Mouse (Mus musculus) left cerebral cortex, adult 2 months (tissue): ENCODE results near the gene Timm13. TPM values are rescaled to one million over a fixed set of nuclear protein-coding genes. Genes with fewer than 3 reads are reported as not detected.

Experiments used
- DNase-seq, 2 experiments: peaks; one replicate each; pipeline ENCODE4 v3.0.0; 2021 to 2022; ENCODE audit warnings: low spot score in 2 of 2, mixed read lengths in 1 of 2; ENCODE audit errors: extremely low spot score in 1 of 2
- H3K27ac ChIP-seq: fragments of 200-600 bp; 2 replicates; pipeline ENCODE4 v1.8.1; 2022
- H3K4me3 ChIP-seq: fragments of 200-600 bp; 2 replicates; pipeline ENCODE4 v1.8.1; 2022
- CTCF ChIP-seq: fragments of 200-600 bp; IDR thresholded peaks from 2 replicates; pipeline ENCODE4 v1.8.1; 2022; ENCODE audit warnings: antibody characterized with exemption, mild to moderate bottlenecking, moderate library complexity
- intact Hi-C: fragments of 180-260 bp; cut with DNase I; formaldehyde crosslinking; loops from one replicate; pipeline ENCODE4 v1.15.1; 2025
- total RNA-seq, 2 experiments: library from RNA; stranded (reverse); gene quantifications; 2 replicates each; pipeline ENCODE4 v1.2.3; 2021

The Timm13 gene
- total RNA-seq, 2 experiments from 2014 or later = 136 to 138 TPM

GRCm38 (mm10) chr10:80915260-80915659 lies 14.5 kb upstream of the Timm13 start:
- Histone ChIP-seq H3K4me3 (no peak overlapping the region), H3K27ac (no peak overlapping the region)
- no peak for DNase-seq
- TF ChIP-seq CTCF = no peak
- intact Hi-C loops = no loop called here

- Histone ChIP-seq H3K4me3 (no peak overlapping the region), H3K27ac (no peak overlapping the region)
- DNase-seq = no peak
- intact Hi-C loops = no loop called here
- no peak for TF ChIP-seq CTCF
Measured at GRCm38 (mm10) chr10:80914253-80914656, 13.5 kb upstream of the Timm13 start.

GRCm38 (mm10) chr10:80913364-80914011 lies 12.7 kb upstream of the Timm13 start:
- Histone ChIP-seq H3K27ac (no peak overlapping the region), H3K4me3 (no peak overlapping the region)
- intact Hi-C loops = no loop called here
- no peak for DNase-seq
- no peak for TF ChIP-seq CTCF

GRCm38 (mm10) chr10:80911891-80912290 lies 11.1 kb upstream of the Timm13 start:
- Histone ChIP-seq H3K4me3 (no peak overlapping the region), H3K27ac (no peak overlapping the region)
- TF ChIP-seq CTCF = no peak
- intact Hi-C loops = no loop called here
- DNase-seq = no peak

- intact Hi-C loops = no loop called here
- no peak for DNase-seq
- TF ChIP-seq CTCF = no peak
- Histone ChIP-seq H3K27ac (no peak overlapping the region), H3K4me3 (no peak overlapping the region)
Measured at GRCm38 (mm10) chr10:80911354-80911753, 10.6 kb upstream of the Timm13 start.

- DNase-seq = no peak
- TF ChIP-seq CTCF = no peak
- Histone ChIP-seq H3K4me3 (no peak overlapping the region), H3K27ac (no peak overlapping the region)
- intact Hi-C loops = no loop called here
Measured at GRCm38 (mm10) chr10:80909375-80910162, 8.8 kb upstream of the Timm13 start.

- H3K4me3 ChIP-seq = no peak overlapping the region
- intact Hi-C loops = no loop called here
- TF ChIP-seq CTCF = no peak
- DNase-seq = no peak
- H3K27ac ChIP-seq = no peak overlapping the region
Measured at GRCm38 (mm10) chr10:80904709-80905108, 3.9 kb upstream of the Timm13 start.

- no peak overlapping the region for H3K27ac ChIP-seq
- no peak for TF ChIP-seq CTCF
- intact Hi-C loops = no loop called here
- H3K4me3 ChIP-seq = no peak overlapping the region
- no peak for DNase-seq
Measured at GRCm38 (mm10) chr10:80904004-80904693, 3.4 kb upstream of the Timm13 start.

- intact Hi-C loops = no loop called here
- TF ChIP-seq CTCF = no peak
- H3K4me3 ChIP-seq = no peak overlapping the region
- no peak for DNase-seq
- no peak overlapping the region for H3K27ac ChIP-seq
Measured at GRCm38 (mm10) chr10:80903282-80903681, 2.5 kb upstream of the Timm13 start.

GRCm38 (mm10) chr10:80902273-80902940 lies 1.6 kb upstream of the Timm13 start:
- DNase-seq = no peak
- Histone ChIP-seq H3K4me3 (no peak overlapping the region), H3K27ac (no peak overlapping the region)
- TF ChIP-seq CTCF = no peak
- intact Hi-C loops = no loop called here

- H3K27ac ChIP-seq = peak overlapping the region; percentile 68
- no peak for TF ChIP-seq CTCF
- no peak for DNase-seq
- intact Hi-C loops = no loop called here
- peak overlapping the region; percentile 16; the same call in 1 of the 2 replicates for H3K4me3 ChIP-seq
Measured at GRCm38 (mm10) chr10:80901409-80902272, 872 bp upstream of the Timm13 start.
